Mouse (Mus musculus): ENCODE measurements at regions not wholly inside any gene's neighbourhood (a gene's known extent, or its start where the extent isn't known, plus 50 kb on each side); places are given as distances from the start of the nearest gene placed in this dataset.

DNA sequence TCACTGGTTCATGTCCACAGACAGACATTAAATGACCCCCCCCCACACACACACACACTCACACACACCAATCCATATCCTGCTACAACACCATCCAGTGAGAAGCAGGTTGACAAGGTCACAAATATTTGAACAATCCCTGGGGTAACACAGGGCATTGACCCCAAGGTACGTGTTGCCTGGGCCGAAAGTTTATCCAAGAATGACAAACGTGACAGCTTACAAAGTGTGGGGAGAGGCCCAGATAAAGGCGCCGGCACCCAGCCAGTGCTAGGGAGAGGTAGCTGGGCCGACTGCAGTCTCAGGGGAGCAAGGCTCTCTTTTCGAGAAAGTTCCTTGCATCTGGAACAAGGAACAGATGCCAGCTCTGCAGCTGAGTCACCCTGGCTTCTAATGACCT is 337.8 kb upstream of the Tbx3 start:
- TF ChIP-seq POLR2A (IDR thresholded peaks at IDR 0.05; ENCODE audit: insufficient read depth, low read length) (no peak), CTCF (IDR thresholded peaks at IDR 0.05; ENCODE audit: low read depth, low read length) (no peak), EP300 (IDR thresholded peaks at IDR 0.05; ENCODE audit: insufficient read depth, low read depth, low read length) (no peak)
- H3K27me3 ChIP-seq (ENCODE audit: control insufficient read depth, insufficient read depth, low read length, poor library complexity, severe bottlenecking) = no peaks in the 10 kb centered on the region
- no peaks in the 10 kb centered on the region for H3K4me1 ChIP-seq (ENCODE audit: control insufficient read depth, insufficient read depth, low read length)
- H3K9ac ChIP-seq (ENCODE audit: low read depth, poor library complexity, severe bottlenecking) = no peak overlapping the region
- H3K36me3 ChIP-seq (ENCODE audit: control insufficient read depth, insufficient read depth, low read length, poor library complexity, severe bottlenecking) = no peaks in the 10 kb centered on the region
- H3K4me3 ChIP-seq (ENCODE audit: low read depth, low read length) = no peak overlapping the region
- no peak overlapping the region for H3K27ac ChIP-seq (ENCODE audit: insufficient read depth, low read length)
- no peaks in the 10 kb centered on the region for H3K9me3 ChIP-seq (replicated peaks; ENCODE audit: control insufficient read depth, insufficient read depth, low read length, poor library complexity, severe bottlenecking)

DNA sequence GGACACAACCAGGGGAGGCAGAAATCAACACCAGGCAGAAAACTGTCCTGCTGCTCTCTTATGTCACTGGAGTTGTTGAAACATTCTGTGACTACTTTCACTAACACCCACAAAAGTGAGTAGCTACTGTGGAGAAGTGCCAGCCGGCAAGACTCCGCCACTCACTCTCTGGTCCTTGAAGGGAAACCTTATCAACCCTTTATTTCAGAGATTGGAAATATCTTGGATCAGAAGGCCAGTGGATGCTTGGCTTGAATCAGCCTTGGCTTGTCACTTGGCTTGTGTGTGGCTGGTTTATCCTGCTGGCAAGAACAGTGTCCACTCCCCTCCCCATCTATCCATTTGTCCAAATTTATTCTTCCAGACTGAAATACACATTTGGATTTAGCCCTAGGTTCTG is 335.3 kb upstream of the Tbx3 start:
- no peak overlapping the region for H3K27ac ChIP-seq (ENCODE audit: insufficient read depth, low read length)
- H3K27me3 ChIP-seq (ENCODE audit: control insufficient read depth, insufficient read depth, low read length, poor library complexity, severe bottlenecking) = no peaks in the 10 kb centered on the region
- H3K9me3 ChIP-seq (replicated peaks; ENCODE audit: control insufficient read depth, insufficient read depth, low read length, poor library complexity, severe bottlenecking) = no peaks in the 10 kb centered on the region
- TF ChIP-seq CTCF (IDR thresholded peaks at IDR 0.05; ENCODE audit: low read depth, low read length) (no peak), POLR2A (IDR thresholded peaks at IDR 0.05; ENCODE audit: insufficient read depth, low read length) (no peak), EP300 (IDR thresholded peaks at IDR 0.05; ENCODE audit: insufficient read depth, low read depth, low read length) (no peak)
- no peaks in the 10 kb centered on the region for H3K4me1 ChIP-seq (ENCODE audit: control insufficient read depth, insufficient read depth, low read length)
- H3K36me3 ChIP-seq (ENCODE audit: control insufficient read depth, insufficient read depth, low read length, poor library complexity, severe bottlenecking) = no peaks in the 10 kb centered on the region
- H3K4me3 ChIP-seq (ENCODE audit: low read depth, low read length) = no peak overlapping the region
- H3K9ac ChIP-seq (ENCODE audit: low read depth, poor library complexity, severe bottlenecking) = no peak overlapping the region

GRCm38 (mm10) chr5:119335979-119336378 is 334.5 kb upstream of the Tbx3 start:
- Histone ChIP-seq H3K27ac (ENCODE audit: insufficient read depth, low read length) (no peak overlapping the region), H3K4me3 (ENCODE audit: low read depth, low read length) (no peak overlapping the region), H3K36me3 (ENCODE audit: control insufficient read depth, insufficient read depth, low read length, poor library complexity, severe bottlenecking) (no peaks in the 10 kb centered on the region), H3K9ac (ENCODE audit: low read depth, poor library complexity, severe bottlenecking) (no peak overlapping the region), H3K9me3 (replicated peaks; ENCODE audit: control insufficient read depth, insufficient read depth, low read length, poor library complexity, severe bottlenecking) (no peaks in the 10 kb centered on the region), H3K27me3 (ENCODE audit: control insufficient read depth, insufficient read depth, low read length, poor library complexity, severe bottlenecking) (no peaks in the 10 kb centered on the region), H3K4me1 (ENCODE audit: control insufficient read depth, insufficient read depth, low read length) (no peaks in the 10 kb centered on the region)
- TF ChIP-seq EP300 (IDR thresholded peaks at IDR 0.05; ENCODE audit: insufficient read depth, low read depth, low read length) = no peak
- TF ChIP-seq CTCF (IDR thresholded peaks at IDR 0.05; ENCODE audit: low read depth, low read length) = no peak
- no peak for TF ChIP-seq POLR2A (IDR thresholded peaks at IDR 0.05; ENCODE audit: insufficient read depth, low read length)

DNA sequence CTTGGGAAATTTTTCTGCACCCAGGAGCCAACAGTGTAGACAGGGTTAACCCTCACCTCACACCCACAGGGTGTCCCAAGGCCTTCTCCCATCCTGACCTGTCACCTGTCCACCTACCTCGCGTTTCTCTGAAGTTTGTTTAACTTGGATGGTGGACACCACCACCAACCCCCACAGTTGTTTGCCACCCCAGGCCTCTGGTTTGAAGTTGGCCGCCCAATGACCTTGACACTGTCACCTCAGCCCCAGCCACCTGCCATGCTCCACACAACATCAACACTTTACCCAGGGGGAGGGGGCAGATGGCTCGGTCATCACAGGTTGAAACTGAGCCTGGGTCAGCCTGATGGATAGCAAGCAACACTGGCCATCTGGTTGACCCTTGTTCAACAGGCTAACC is 332.7 kb upstream of the Tbx3 start:
- no peaks in the 10 kb centered on the region for H3K4me1 ChIP-seq (ENCODE audit: control insufficient read depth, insufficient read depth, low read length)

GRCm38 (mm10) chr5:119338711-119339110 is 331.8 kb upstream of the Tbx3 start:
- Histone ChIP-seq H3K36me3 (ENCODE audit: control insufficient read depth, insufficient read depth, low read length, poor library complexity, severe bottlenecking) (no peaks in the 10 kb centered on the region), H3K27me3 (ENCODE audit: control insufficient read depth, insufficient read depth, low read length, poor library complexity, severe bottlenecking) (no peaks in the 10 kb centered on the region), H3K9ac (ENCODE audit: low read depth, poor library complexity, severe bottlenecking) (no peak overlapping the region), H3K4me3 (ENCODE audit: low read depth, low read length) (no peak overlapping the region), H3K4me1 (ENCODE audit: control insufficient read depth, insufficient read depth, low read length) (no peaks in the 10 kb centered on the region), H3K9me3 (replicated peaks; ENCODE audit: control insufficient read depth, insufficient read depth, low read length, poor library complexity, severe bottlenecking) (no peaks in the 10 kb centered on the region), H3K27ac (ENCODE audit: insufficient read depth, low read length) (no peak overlapping the region)
- TF ChIP-seq POLR2A (IDR thresholded peaks at IDR 0.05; ENCODE audit: insufficient read depth, low read length) (no peak), CTCF (IDR thresholded peaks at IDR 0.05; ENCODE audit: low read depth, low read length) (no peak), EP300 (IDR thresholded peaks at IDR 0.05; ENCODE audit: insufficient read depth, low read depth, low read length) (no peak)

More for the DNA sequence above, 332.7 kb upstream of the Tbx3 start:
- no peaks in the 10 kb centered on the region for H3K9me3 ChIP-seq (replicated peaks; ENCODE audit: control insufficient read depth, insufficient read depth, low read length, poor library complexity, severe bottlenecking)
- H3K27me3 ChIP-seq (ENCODE audit: control insufficient read depth, insufficient read depth, low read length, poor library complexity, severe bottlenecking) = no peaks in the 10 kb centered on the region
- H3K36me3 ChIP-seq (ENCODE audit: control insufficient read depth, insufficient read depth, low read length, poor library complexity, severe bottlenecking) = no peaks in the 10 kb centered on the region
- H3K4me3 ChIP-seq (ENCODE audit: low read depth, low read length) = no peak overlapping the region
- TF ChIP-seq EP300 (IDR thresholded peaks at IDR 0.05; ENCODE audit: insufficient read depth, low read depth, low read length) (no peak), CTCF (IDR thresholded peaks at IDR 0.05; ENCODE audit: low read depth, low read length) (no peak)
- no peak overlapping the region for H3K27ac ChIP-seq (ENCODE audit: insufficient read depth, low read length)
- no peak overlapping the region for H3K9ac ChIP-seq (ENCODE audit: low read depth, poor library complexity, severe bottlenecking)

GRCm38 (mm10) chr5:119348303-119348702 is 322.2 kb upstream of the Tbx3 start:
- Histone ChIP-seq H3K4me3 (ENCODE audit: low read depth, low read length) (no peak overlapping the region), H3K4me1 (ENCODE audit: control insufficient read depth, insufficient read depth, low read length) (no peaks in the 10 kb centered on the region), H3K27me3 (ENCODE audit: control insufficient read depth, insufficient read depth, low read length, poor library complexity, severe bottlenecking) (no peaks in the 10 kb centered on the region), H3K9me3 (replicated peaks; ENCODE audit: control insufficient read depth, insufficient read depth, low read length, poor library complexity, severe bottlenecking) (no peaks in the 10 kb centered on the region), H3K9ac (ENCODE audit: low read depth, poor library complexity, severe bottlenecking) (no peak overlapping the region), H3K27ac (ENCODE audit: insufficient read depth, low read length) (no peak overlapping the region), H3K36me3 (ENCODE audit: control insufficient read depth, insufficient read depth, low read length, poor library complexity, severe bottlenecking) (no peaks in the 10 kb centered on the region)
- no peak for TF ChIP-seq EP300 (IDR thresholded peaks at IDR 0.05; ENCODE audit: insufficient read depth, low read depth, low read length)
- no peak for TF ChIP-seq POLR2A (IDR thresholded peaks at IDR 0.05; ENCODE audit: insufficient read depth, low read length)
- TF ChIP-seq CTCF (IDR thresholded peaks at IDR 0.05; ENCODE audit: low read depth, low read length) = no peak

All from ES-Bruce4 (cell line).